Mouse (Mus musculus) R1 (cell line): Measurements from ENCODE around the gene Cx3cr1.
"Not testable (repeated sequence)": the region's sequence is repeated elsewhere in the genome, so short reads cannot be mapped to it uniquely, and the experiment has no call there.

ENCODE experiments used
- DNase-seq: peaks from one replicate; pipeline ENCODE4 v3.0.0-alpha.2; 2018; ENCODE audit warnings: low read depth, low spot score

The Cx3cr1 gene

GRCm38 (mm10) chr9:120027401-120028151 lies 42.1 kb downstream of the Cx3cr1 start:
- peak; percentile 75 for DNase-seq

GRCm38 (mm10) chr9:120024625-120025024 lies 45.1 kb downstream of the Cx3cr1 start:
- no peak for DNase-seq

GRCm38 (mm10) chr9:120024171-120024570 lies 45.5 kb downstream of the Cx3cr1 start:
- no peak for DNase-seq

DNA sequence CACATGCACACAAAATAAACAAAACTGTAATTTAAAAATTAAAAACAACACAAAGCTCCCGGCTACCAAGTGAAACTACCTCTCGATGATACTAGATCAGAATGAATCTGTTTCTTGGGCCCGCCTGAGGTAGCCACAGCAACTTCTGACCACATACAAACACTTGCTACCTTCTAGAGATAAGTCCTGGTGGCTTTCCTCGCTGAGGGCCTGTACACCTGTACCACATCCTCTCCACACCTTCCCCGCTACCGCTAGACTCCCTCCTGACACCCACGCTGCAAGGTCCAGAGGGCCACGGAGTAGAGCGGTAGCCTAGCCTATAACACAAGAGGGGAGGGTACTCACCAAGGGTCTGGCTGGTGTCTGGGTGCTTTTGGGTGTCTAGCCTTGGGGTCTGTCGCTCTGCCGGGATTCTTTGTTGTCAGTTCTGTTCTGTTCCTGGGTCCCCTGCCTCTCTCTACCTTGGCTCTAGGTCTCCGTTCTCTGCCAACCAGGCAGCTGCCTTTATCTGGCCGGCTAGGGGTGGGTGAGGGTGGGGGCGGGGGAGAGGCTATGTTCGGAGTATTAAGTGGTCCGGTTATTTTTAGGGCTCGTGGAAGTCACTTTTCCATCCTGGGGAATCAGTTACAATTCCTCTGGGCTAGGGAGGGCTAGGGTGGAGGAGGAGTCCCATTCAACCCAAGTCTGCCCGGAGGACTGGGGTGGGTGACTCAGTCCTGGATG lies 46.4 kb downstream of the Cx3cr1 start, which contains the start of gene Xirp1:
TSS of gene Xirp1 (minus strand) at position 513 of the 726 bp plus-strand sequence.
- DNase-seq: no peak

DNA sequence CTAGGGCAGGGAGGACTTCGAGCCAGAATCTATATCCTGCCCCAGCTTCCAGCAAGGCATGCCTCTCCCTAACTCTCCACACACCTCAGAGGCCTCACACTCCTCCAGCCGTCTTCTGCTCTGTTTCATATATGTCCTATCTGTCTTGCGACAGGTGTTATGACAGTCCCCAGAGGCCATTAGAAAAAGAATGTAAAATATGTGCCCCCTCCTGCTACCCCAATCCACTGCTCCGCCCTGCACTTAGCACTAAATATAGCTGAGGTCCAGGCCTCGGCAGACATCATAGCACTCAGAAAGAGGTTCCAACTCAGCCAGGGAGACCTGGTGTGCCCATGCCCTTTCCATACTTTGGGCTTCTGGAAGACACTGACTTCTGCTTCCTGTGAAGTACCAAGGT lies 48.5 kb downstream of the Cx3cr1 start:
- no peak for DNase-seq

GRCm38 (mm10) chr9:120020285-120020890 lies 49.3 kb downstream of the Cx3cr1 start:
- DNase-seq: peak; percentile 84

GRCm38 (mm10) chr9:120016956-120017355 lies 52.7 kb downstream of the Cx3cr1 start:
- no peak for DNase-seq

- no peak for DNase-seq
Measured at GRCm38 (mm10) chr9:120014828-120015227, 54.9 kb downstream of the Cx3cr1 start.

GRCm38 (mm10) chr9:120013251-120013820 lies 56.3 kb downstream of the Cx3cr1 start:
- DNase-seq: peak; percentile 77

DNA sequence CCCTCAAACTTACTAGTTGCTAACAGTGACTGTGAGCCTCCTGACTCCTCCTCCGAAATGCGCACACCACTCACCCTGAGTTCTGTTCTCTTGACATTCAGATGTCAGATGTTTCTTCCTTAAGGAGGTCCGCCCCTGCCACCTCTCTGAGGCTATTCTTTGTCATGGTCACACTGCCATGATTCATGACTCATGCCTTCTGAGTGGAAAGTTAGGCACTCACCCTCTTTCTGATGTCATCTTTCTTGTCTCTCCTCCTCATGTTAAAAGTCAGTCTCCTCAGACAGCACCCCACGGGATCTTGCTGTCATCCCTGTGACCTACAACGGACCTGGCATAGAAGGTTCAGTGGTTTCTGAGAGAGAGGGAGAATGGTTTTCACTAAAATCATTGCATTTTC lies 56.9 kb downstream of the Cx3cr1 start:
- peak; percentile 21 for DNase-seq

GRCm38 (mm10) chr9:120012161-120012560 lies 57.5 kb downstream of the Cx3cr1 start:
- DNase-seq: not testable (repeated sequence)

- peak; percentile 93 for DNase-seq
Measured at GRCm38 (mm10) chr9:120011533-120011932, 58.1 kb downstream of the Cx3cr1 start.

DNA sequence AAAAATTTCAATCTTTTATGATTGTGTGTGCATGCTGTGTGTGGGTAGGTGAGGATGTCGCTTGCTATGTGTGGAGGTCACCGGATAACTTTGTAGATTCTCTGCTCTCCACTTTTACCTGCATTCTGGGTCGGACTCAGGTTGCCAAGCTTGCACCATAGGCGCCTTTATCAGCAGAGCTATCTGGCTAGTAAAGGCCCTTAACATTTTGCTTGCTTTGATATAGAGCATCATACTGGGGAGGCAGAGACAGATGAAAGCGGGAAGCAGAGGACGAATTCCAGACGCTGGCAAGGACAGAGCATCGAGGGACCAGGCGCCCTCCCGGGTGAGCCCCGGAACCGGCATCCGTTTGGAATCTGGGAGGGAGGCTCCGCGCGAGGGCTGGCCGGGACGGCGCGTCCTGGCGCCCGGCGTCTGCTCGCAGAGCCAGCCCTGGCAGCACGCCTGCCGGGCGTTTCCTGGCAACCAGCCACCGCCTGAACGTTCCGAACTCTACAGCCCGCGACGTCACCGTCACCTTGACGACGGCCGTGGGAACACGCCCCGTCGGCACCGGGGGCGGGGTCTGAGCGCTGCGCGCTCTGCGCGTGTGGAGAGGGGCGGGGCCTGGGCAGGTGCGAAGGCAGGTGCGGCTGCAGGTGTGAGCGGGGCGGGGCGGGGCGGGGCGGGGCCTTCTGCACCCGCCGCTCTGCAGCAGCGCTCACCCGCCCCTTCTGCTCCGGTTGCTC lies 58.7 kb downstream of the Cx3cr1 start:
- peak; percentile 94 for DNase-seq

GRCm38 (mm10) chr9:120009871-120010270 lies 59.8 kb downstream of the Cx3cr1 start:
- DNase-seq: no peak

- no peak for DNase-seq
Measured at GRCm38 (mm10) chr9:120009226-120009841, 60.3 kb downstream of the Cx3cr1 start.

DNA sequence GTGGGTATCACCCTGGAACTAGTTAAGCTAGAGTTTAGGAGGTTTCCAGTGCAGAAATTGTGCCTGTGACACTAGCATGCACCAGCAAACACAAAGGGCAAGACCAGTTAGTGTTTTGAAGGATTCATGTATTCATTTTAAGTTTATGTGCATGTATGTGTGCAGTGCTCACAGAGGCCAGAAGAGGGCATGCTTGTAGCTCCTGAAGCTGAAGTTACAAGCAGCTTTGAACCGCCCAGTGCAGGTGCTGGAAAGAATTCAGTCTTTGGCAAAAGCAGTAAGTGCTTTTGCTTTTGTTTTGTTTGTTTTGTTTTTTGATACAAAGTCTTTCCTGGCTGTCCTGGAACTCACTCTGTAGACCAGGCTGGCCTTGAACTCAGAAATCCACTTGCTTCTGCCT lies 61.8 kb downstream of the Cx3cr1 start:
- peak; percentile 85 for DNase-seq

GRCm38 (mm10) chr9:120005936-120006335 lies 63.7 kb downstream of the Cx3cr1 start:
- peak; percentile 97 for DNase-seq

GRCm38 (mm10) chr9:120002893-120003292 lies 66.8 kb downstream of the Cx3cr1 start:
- DNase-seq: no peak

GRCm38 (mm10) chr9:120001945-120002725 lies 67.5 kb downstream of the Cx3cr1 start:
- peak; percentile 97 for DNase-seq

DNA sequence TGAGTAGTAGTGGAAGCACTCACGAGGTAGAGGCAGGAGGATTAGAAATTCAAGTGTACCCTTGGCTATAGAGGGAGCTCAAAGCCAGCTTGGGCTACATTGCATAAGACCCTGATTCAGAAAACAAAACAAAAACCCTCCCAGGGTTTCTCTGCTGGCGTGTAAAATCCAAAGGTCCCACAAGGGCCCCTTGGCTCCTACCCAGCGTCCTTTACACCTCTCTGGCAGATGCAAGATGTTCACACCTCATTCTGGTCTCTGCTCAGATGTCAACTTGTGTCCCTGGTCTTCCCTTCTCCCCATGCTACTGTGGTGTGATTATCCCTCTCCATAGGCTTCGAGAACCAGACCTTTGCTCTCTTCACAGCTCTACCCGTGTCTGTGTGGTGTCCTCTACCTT lies 68.9 kb downstream of the Cx3cr1 start:
- DNase-seq: no peak
